Mouse (Mus musculus) liver, embryonic 14.5 days (tissue): ENCODE results near the gene Lpcat3.

Experiments used
- CTCF ChIP-seq: IDR thresholded peaks from 2 replicates; pipeline ENCODE4 v1.5.1; 2016; ENCODE audit warnings: antibody characterized with exemption, low read depth, control low read depth
- EP300 ChIP-seq: IDR thresholded peaks from 2 replicates; pipeline ENCODE4 v1.6.1; 2016; ENCODE audit warnings: antibody characterized with exemption, low read depth

DNA sequence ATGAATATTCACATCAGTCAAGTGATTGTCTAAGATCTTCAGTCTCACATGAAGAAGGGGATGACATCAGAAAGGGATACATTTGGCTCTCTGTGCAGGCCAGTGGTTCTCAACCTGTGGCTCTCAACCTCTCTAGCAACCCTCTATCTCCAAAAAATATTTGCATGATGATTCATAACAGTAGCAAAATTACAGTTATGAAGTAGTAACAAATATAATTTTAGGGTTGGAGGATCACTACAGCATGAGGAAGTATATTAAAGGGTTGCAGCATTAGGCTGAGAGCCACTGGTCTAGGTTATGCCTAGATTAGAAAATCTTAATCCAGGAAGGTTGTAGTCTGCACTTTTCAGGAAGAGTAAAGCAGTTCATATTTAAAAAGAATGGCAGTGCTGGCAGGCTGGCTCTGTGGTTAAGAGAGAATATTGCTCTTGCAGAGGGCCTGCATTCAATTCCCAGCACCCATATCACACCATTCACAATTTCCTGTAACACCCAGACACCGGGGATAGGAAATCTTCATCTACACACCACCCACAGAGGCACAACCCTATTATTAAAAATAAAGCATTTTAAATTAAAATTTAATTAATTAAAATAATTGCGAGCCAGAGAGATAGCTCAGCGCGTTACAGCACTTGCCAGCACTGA is 1.5 kb upstream of the Lpcat3 start:
- TF ChIP-seq CTCF (no peak), EP300 (no peak)
